Mouse (Mus musculus) erythroblast, embryonic 14.5 days (primary cell): ENCODE results near the gene Dnm1.

Experiments
- GATA1 ChIP-seq: IDR thresholded peaks from 2 replicates; pipeline ENCODE4 v1.6.1; 2012; ENCODE audit warnings: low read length, inconsistent platforms, mixed read lengths
- TAL1 ChIP-seq: IDR thresholded peaks from 3 replicates; pipeline ENCODE4 v1.6.1; 2012; ENCODE audit warnings: low read length, inconsistent platforms, mixed read lengths

GRCm38 (mm10) chr2:32342539-32343350, 10.4 kb downstream of the Dnm1 start:
- TF ChIP-seq GATA1, result no peak
- no peak for TF ChIP-seq TAL1
